Mouse (Mus musculus) heart, adult 10 weeks (tissue): ENCODE results near the gene Zfp384. TPM values are rescaled to one million over a fixed set of nuclear protein-coding genes. Genes with fewer than 3 reads are reported as not detected.

ENCODE experiments used
- polyA plus RNA-seq: library from polyadenylated mRNA; stranded (reverse); fragments of 350-450 nt; fragmentation: Illumina TruSeq; extraction: RNeasy Lipid Tissue Mini Kit (QIAGEN cat#74804); gene quantifications from one replicate; pipeline ENCODE4 v1.2.3, GENCODE M21; 2014; ENCODE audit warnings: low read depth, low replicate concordance

The Zfp384 gene
- 26.3 TPM for polyA plus RNA-seq

DNA sequence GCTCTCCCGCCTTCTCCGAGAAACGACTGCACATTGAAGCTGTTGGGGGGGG, at the start of gene Zfp384:
Gene Zfp384 (plus strand): TSS at position 17 of the 52 bp plus-strand sequence.

DNA sequence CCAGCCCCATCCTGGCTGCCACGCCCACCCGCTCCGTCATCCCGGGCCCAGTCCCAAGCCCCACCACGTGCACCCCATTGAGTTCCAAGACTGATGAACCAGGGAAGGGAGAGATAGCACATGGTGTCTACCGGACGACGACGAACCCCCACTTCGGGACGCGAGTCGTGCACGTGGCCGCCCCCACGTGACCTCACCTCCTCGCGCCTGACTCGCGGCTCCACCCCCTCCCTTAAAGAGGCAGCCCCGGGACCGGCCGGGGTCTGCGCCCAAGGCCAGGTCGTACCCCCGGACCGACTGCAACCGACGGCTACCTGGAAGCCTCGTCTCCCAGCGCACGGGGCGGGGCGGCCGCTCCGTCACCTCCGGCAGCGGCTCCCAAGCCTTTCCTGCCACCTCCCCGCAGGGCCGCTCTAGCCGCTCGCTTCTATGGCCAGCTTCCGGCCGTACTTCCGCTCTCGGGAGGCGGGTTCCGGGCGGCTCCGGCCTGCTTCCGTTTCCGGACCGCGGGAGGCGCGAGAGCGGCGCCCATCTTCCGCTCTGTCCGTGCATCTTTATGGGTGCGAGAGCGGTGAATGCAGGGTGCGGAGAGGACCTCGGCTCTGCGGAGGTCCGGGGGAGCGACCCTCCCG, 43.7 kb upstream of the Zfp384 start, which contains the start of gene Cops7a:
Gene Cops7a (minus strand): TSS at position 451 of the 632 bp plus-strand sequence.

DNA sequence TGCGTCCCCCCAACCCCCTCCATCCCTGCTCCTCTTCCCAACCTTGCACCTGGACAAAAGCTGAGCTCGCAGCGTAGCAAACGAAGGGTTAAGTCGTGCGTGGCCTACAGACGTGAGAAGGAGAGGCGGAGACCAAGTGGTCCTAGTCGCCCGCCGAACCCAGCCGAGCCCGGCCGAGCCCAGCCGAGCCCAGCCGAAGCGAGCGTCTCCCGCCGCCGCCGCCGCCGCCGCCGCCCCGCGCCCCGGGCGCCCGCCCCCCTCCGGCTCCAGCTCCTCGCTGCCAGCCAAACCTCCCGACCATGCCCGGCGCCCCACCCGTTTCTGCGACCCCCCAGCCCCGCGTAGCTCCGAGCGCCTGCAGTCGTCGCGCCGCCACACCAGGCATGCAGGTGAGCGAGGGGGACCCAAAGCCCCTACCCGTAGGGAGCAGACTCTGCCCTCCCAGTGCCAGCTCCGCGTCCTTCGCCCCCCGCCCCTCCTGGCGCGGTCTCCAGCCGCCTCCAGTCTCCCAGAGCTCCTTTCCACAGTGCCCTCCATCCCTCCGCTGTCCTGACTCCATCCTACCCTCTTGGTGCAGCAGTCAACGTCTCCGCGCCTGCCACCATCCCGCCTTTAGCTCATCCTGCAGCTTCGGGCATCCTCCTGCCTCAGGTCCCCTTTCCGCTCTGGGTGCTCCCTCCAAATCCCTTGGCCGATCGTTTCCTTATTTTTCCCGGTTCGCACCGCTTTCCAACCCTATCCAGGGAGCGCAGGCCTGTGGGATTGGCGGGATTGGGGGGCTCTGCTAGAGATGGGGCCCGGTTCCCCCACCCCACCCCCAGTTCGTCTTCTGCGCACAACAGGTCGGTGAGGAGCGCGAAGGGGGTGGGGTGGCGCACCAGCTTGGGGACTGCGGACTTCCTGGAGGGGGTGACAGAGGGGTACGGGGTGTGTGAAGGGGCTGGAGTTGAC, 12.1 kb upstream of the Zfp384 start, which contains the start of gene Pianp:
Gene Pianp (plus strand): TSS at position 144 of the 951 bp plus-strand sequence.

DNA sequence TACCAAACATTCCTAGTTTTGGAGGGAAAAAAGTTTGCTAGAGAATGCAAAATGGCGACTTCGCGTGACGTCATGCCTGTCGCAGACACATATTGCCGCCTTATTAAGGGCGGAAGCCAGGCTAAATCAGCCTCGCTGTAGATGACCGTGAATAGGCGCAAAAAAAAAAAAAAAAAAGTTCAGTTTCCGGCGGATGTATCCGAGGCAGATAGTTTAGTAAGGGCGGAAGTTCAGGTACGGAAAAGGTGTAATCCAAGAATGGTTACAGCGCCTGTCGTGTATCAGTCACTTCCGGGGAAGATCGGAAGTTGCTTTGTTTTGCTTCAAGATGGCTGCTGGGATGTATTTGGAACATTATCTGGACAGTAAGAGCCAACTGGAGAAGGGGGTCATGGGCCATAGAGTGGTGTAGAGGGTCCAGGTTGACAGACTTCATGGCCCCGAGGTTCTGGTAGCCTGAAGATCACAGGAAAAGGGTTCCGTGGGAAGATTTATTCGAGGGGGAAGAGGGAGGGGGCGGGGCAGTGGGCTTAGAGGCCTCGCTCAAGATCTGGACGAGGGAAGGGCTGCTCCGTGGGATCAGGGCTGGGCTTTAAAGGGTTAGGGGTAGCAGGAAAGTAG, 30.7 kb downstream of the Zfp384 start, which contains the start of gene Ing4:
Gene Ing4 (plus strand): TSS at position 228 of the 621 bp plus-strand sequence.

DNA sequence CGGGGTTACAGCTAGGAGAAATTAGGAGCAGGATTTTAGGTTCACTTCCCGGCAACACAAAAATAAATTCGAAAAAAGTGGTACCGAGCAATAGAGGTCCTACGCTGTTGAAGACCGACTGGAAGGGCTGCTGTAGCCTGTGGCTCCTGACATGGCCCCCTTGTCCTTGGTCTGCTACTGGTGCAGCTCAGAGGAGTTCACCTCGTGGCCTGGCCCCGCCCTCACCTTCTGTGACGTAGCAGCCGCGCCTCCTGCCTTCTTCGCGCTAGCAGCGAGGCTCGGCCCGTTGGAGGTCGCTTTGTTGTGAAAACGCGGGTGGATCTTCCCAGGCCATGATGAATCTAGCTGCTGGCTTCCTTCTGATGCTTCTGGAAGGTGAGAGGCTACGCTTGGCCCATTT, 40.7 kb downstream of the Zfp384 start, which contains the start of gene Acrbp:
Gene Acrbp (plus strand): TSS at position 12 of the 400 bp plus-strand sequence.

DNA sequence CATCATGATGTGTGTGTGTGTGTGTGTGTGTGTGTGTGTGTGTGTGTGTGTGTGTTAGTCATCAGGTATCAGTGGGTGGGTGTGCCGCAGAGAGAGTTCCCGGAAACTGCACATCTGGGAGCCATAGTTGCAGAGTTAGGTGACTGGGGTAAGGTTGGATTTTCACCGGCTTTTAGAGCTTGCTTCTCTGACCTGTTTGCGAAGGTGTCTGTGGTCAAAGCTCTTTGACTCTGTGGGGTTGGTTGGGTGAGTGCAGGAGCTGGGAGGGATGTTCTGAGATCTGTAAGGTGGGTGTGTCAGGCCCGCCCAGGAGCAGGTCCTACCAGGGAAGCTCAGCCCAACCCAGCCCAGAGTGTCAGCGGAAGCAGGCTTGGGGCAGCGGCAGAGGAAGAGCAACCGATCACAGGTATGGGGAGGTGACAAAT, 58.6 kb downstream of the Zfp384 start, which contains the start of gene Lpar5:
Gene Lpar5 (plus strand): TSS at position 350 of the 425 bp plus-strand sequence.

Other genes starting within 250 kb of the Zfp384 start
- 1.6 TPM for gene Eno2, start 239.5 kb upstream of the Zfp384 start, polyA plus RNA-seq
- 2.5 TPM for gene Lrrc23, start 229.4 kb upstream of the Zfp384 start, polyA plus RNA-seq
- gene Spsb2, start 200.5 kb upstream of the Zfp384 start, polyA plus RNA-seq = 3.0 TPM
- 811 TPM for gene Tpi1, start 194.8 kb upstream of the Zfp384 start, polyA plus RNA-seq
- 65.2 TPM for gene Usp5, start 179.7 kb upstream of the Zfp384 start, polyA plus RNA-seq
- 0.58 TPM for gene Cdca3, start 179.6 kb upstream of the Zfp384 start, polyA plus RNA-seq
- 11.1 TPM for gene Gnb3, start 168.9 kb upstream of the Zfp384 start, polyA plus RNA-seq
- gene P3h3, start 151.4 kb upstream of the Zfp384 start, polyA plus RNA-seq = 17.8 TPM
- gene Gpr162, start 145.2 kb upstream of the Zfp384 start, polyA plus RNA-seq = 1.1 TPM
- gene Cd4, start 120.9 kb upstream of the Zfp384 start, polyA plus RNA-seq = 0.42 TPM
- gene Lag3, start 97.4 kb upstream of the Zfp384 start, polyA plus RNA-seq = 1.6 TPM
- gene Ptms, start 89.0 kb upstream of the Zfp384 start, polyA plus RNA-seq = 217 TPM
- 190 TPM for gene Mlf2, start 77.8 kb upstream of the Zfp384 start, polyA plus RNA-seq
- gene Cops7a, start 43.6 kb upstream of the Zfp384 start, polyA plus RNA-seq = 103 TPM
- 0.86 TPM for gene Pianp, start 12.5 kb upstream of the Zfp384 start, polyA plus RNA-seq
- gene Ing4, start 30.6 kb downstream of the Zfp384 start, polyA plus RNA-seq = 36.6 TPM
- 9.2 TPM for gene Acrbp, start 40.5 kb downstream of the Zfp384 start, polyA plus RNA-seq
- gene Lpar5, start 58.8 kb downstream of the Zfp384 start, polyA plus RNA-seq = not detected
- 86.4 TPM for gene Chd4, start 86.8 kb downstream of the Zfp384 start, polyA plus RNA-seq
- gene Nop2, start 122.8 kb downstream of the Zfp384 start, polyA plus RNA-seq = 16.6 TPM
- gene Iffo1, start 136.1 kb downstream of the Zfp384 start, polyA plus RNA-seq = 14.3 TPM
- gene Gapdh, start 157.3 kb downstream of the Zfp384 start, polyA plus RNA-seq = 4,016 TPM
- gene Ncapd2, start 182.6 kb downstream of the Zfp384 start, polyA plus RNA-seq = 18.6 TPM
- 266 TPM for gene Mrpl51, start 182.7 kb downstream of the Zfp384 start, polyA plus RNA-seq
- gene Vamp1, start 206.4 kb downstream of the Zfp384 start, polyA plus RNA-seq = 10.0 TPM
- 6.8 TPM for gene Tapbpl, start 222.7 kb downstream of the Zfp384 start, polyA plus RNA-seq
- not detected for gene Cd27, start 227.9 kb downstream of the Zfp384 start, polyA plus RNA-seq